Mouse (Mus musculus): ENCODE results near the gene Vat1.
"Not testable (repeated sequence)": the region's sequence is repeated elsewhere in the genome, so short reads cannot be mapped to it uniquely, and the experiment has no call there.

Gene Vat1

DNA sequence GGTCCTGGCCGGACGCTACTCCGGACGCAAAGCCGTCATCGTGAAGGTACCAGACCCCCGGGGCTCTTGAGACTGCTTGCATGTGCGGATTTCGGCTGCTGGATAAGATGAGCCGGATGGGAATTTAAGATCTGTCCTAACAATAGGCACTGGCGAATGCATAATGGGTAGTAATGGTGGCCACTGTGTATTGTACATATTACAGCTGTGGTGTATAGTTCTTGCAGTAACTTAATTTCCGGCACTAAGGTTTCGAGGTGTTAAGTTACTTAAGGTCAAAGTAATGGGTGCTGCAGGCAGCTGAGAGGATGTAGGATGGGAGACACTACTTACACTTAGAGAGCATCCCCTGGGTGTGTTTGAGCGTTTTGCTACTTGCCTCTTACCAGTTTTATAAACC, 23.3 kb downstream of the Vat1 start:
- CTCF ChIA-PET = no interaction called here

GRCm38 (mm10) chr11:101442127-101442693, 23.8 kb downstream of the Vat1 start, which contains the start of gene Rpl27:
Gene Rpl27, plus strand, starts transcription at chr11:101442298.
- CTCF ChIA-PET = interaction anchor here (0.5 to 1.1 kb wide), 2 partner anchors 24 to 728 kb away, joined by 3 to 7 read pairs; partner anchors contain the start of genes Hspb9 and Vat1

- CTCF ChIA-PET = interaction anchor here (0.5 to 1.1 kb wide), 2 partner anchors 728 to 807 kb away, joined by 3 read pairs; partner anchors contain the start of genes BC030867 and Hspb9
These were observed 24.4 kb downstream of the Vat1 start for GRCm38 (mm10) chr11:101441450-101442126.

GRCm38 (mm10) chr11:101438006-101438405, 28.0 kb downstream of the Vat1 start:
- CTCF ChIA-PET = not testable (repeated sequence)

DNA sequence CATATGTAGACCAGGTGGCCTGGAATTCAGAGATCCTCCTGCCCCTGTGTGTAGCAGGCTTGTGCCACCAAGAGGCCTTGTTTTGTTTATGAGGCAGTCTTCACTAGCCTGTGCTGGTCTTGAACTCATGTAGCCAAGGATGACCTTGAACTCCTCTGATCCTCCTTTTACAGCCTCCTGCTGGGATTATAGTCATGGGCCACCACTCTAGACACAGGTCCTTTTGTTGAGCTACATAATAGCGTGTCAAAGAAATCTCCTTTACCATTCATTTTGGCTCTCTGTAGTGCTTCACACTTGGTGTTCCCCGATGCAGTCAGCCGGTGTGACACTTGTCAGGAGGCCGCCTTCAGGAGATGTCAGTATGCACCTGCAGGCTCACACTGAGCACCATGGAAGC, 29.1 kb downstream of the Vat1 start:
- CTCF ChIA-PET = no interaction called here

GRCm38 (mm10) chr11:101435831-101436230, 30.2 kb downstream of the Vat1 start:
- CTCF ChIA-PET = no interaction called here

- CTCF ChIA-PET = interaction anchor here (1.3 kb wide), 1 partner anchor 9 kb away, joined by 3 read pairs; the partner anchor contains the start of genes Gm27029, Ptges3l and Rundc1
These were observed 32.6 kb downstream of the Vat1 start for GRCm38 (mm10) chr11:101433396-101433795.

GRCm38 (mm10) chr11:101431327-101431726, 34.7 kb downstream of the Vat1 start:
- CTCF ChIA-PET = no interaction called here

GRCm38 (mm10) chr11:101426165-101426564, 39.9 kb downstream of the Vat1 start:
- CTCF ChIA-PET = no interaction called here

GRCm38 (mm10) chr11:101424925-101425813, 40.9 kb downstream of the Vat1 start, which contains the start of the genes Rundc1 and Ptges3l:
Gene Rundc1, plus strand, starts transcription at chr11:101425085.
Gene Ptges3l, minus strand, starts transcription at chr11:101425333.
- CTCF ChIA-PET = interaction anchor here (0.6 to 1.1 kb wide), 2 partner anchors 9 to 169 kb away, joined by 3 to 4 read pairs; no protein-coding TSS in a partner anchor

DNA sequence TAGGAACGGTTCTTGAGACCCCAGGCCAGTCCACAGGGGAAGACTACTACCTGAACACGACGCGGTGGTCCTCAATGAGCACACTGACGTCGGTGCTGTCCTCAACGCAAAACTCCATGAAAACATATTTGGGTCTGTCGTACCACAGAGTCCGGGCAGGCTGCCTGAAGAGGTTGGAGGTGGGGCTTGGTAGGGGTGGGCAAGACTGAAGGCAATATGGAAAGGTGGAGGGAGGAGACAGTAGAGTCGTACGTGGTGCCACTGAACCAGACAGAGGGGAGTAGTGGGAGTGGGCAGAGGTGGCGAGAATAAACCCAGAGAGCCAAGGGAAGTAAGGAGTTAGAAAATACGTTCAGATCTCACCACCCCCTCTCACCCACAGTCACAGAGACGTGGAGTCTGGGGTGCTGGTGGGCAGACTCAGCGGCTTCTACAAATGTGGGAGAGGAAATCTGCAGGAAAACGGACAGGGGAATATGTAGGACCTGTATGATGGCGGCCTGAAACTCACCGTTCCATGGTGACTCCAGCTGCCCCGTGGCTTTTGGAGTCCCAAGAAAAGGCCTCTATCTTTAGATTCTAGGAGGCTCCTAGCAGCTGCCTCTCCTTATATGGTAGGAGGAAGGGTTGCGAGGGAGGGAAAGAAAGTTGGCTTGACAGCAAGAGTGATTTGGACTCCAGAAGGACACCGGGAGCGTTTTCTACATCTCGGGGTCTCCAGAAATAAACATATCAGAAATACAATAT, 41.8 kb downstream of the Vat1 start, which contains the start of gene Gm27029:
TSS of gene Gm27029 (minus strand) at position 692 of the 747 bp plus-strand sequence.
- CTCF ChIA-PET = interaction anchor here (0.6 to 1.1 kb wide), 2 partner anchors 10 to 168 kb away, joined by 3 to 4 read pairs; no protein-coding TSS in a partner anchor

GRCm38 (mm10) chr11:101420148-101420547, 45.9 kb downstream of the Vat1 start:
- CTCF ChIA-PET = no interaction called here

DNA sequence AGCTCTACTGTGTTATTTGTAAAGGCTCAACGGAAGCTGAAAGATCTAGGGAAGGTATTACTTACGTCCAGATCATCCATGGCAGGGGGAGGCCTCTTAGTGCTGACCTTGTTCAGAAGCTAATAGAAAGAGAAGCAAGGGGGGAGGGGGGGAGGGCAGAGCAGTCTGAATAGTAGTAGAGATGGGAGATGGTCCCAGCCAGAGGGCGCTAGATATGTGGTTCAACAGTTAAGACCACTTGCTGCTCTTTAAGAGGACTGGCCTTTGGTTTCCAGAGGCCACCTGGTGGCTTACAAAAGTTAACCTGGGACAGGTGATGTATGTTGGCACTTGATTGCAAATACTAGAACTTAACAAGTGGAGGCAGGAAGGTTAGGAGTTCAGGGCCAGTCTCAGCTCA, 46.4 kb downstream of the Vat1 start:
- CTCF ChIA-PET = no interaction called here

DNA sequence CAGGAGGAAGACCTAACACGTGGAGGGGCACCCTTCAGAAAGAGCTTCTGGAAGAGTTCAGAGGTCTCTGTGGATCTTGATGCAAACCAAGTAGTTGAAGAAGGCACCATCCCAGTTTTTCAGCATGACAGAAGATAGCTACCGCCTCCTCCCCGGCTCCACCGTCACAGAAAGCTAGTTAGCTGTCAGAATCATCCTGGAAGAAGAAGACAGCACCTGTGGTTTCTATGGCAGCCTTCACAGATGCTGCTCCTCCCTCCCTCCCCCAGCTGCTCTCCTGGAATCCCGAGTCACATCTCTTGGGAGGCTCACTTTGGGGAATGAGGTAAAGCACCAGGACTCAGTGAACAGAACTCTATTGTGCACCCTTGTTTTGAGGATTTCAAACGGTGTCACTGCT, 47.0 kb downstream of the Vat1 start:
- CTCF ChIA-PET = no interaction called here

DNA sequence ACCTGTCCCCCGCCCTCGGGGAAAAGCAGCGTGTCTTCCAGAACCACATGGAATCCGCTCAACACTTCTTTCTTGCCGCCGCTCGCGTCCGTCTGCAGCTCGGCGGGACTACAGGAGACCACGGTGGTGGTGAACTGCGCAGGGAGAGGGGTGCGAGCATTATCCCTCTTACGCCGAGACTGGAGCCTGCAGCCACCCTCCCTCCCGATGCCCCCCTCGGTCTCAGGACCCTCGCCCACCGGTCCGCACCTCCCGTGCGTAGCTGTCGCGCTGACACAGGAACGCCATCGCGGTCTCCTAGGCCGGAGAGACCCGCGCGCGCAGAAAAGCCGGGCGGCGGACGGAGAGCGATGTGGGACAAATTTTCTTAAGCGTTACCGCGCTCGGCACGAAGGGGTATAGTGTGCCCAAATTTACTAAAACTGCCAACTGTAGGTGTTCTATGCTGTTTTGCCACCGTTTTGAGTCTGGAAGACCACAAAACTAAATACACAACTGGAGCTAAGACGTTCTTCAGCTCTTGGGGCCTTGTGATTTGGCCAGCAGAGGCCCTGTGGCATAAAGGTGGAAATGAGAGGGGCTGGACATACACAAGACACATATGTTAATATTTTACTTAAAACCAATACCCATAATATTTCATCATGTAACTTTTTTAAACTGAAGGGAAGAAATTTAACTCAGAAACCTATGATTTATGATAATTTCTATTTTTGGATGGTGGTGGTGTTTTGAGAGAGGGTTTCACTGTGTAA, 48.8 kb downstream of the Vat1 start, which contains the start of gene Aarsd1:
TSS of gene Aarsd1 (minus strand) at position 515 of the 755 bp plus-strand sequence.
- CTCF ChIA-PET = no interaction called here

- CTCF ChIA-PET = interaction anchor here (0.6 to 0.7 kb wide), 2 partner anchors 24 to 98 kb away, joined by 3 read pairs; no protein-coding TSS in a partner anchor
These were observed 49.5 kb downstream of the Vat1 start for GRCm38 (mm10) chr11:101416433-101417100.

- CTCF ChIA-PET = no interaction called here
These were observed 50.7 kb downstream of the Vat1 start for GRCm38 (mm10) chr11:101415306-101415705.

Measured in spleen, embryonic (tissue).